Mouse (Mus musculus): ENCODE data around the gene Zmynd10.

DNA sequence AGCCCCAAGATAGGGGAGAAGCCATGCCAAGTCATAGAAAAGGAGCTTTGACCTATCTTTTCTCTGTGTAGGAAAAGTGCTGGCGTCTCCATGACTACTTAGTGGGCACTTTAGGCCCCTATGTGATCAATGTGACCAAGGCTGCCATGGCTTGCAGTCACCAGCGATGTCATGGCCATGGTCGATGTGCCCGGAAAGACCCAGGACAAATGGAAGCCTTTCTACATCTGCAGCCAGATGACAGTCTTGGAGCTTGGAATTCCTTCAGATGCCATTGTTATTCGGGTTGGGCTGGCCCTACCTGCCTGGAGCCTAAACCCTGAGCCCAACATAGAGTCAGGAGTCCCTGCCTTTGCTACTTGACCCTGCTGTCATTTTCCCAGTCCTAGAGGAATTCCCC is 39.4 kb downstream of the Zmynd10 start:
- no peak for TF ChIP-seq POLR2A (IDR thresholded peaks at IDR 0.05; ENCODE audit: low read depth, low read length)
- TF ChIP-seq CTCF (IDR thresholded peaks at IDR 0.05; ENCODE audit: extremely low read depth, insufficient read depth, insufficient read length, insufficient replicate concordance) = no peak
